Mouse (Mus musculus) liver, embryonic 14.5 days (tissue): ENCODE measurements at regions not wholly inside any gene's neighbourhood (a gene's known extent, or its start where the extent isn't known, plus 50 kb on each side); places are given as distances from the start of the nearest gene placed in this dataset.

Experiments
- CTCF ChIP-seq: IDR thresholded peaks from 2 replicates; pipeline ENCODE4 v1.5.1; 2016; ENCODE audit warnings: antibody characterized with exemption, low read depth, control low read depth
- EP300 ChIP-seq: IDR thresholded peaks from 2 replicates; pipeline ENCODE4 v1.6.1; 2016; ENCODE audit warnings: antibody characterized with exemption, low read depth

DNA sequence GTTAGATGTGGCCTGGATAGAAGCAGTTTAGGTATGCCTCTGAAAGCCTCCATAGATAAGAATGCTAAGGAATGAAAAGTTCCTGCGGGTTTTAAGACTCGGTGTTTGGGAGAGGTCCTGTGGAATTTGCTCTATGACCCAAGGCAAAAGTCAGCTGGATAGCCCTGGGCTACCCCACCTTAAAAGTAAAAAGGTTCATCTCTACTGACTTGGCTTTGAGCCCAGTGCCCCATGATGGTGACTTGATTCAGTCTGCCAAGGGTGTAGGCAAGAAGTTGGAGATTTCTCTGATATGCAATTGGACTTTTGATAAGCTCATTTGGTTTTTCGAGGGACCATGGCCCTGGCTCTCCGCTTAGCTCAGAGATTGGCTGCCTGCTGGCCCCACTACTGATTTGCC lies 78.8 kb upstream of the Herc3 start:
- TF ChIP-seq CTCF (no peak), EP300 (no peak)
